Mouse (Mus musculus): ENCODE results near the gene G0s2.

The G0s2 gene

DNA sequence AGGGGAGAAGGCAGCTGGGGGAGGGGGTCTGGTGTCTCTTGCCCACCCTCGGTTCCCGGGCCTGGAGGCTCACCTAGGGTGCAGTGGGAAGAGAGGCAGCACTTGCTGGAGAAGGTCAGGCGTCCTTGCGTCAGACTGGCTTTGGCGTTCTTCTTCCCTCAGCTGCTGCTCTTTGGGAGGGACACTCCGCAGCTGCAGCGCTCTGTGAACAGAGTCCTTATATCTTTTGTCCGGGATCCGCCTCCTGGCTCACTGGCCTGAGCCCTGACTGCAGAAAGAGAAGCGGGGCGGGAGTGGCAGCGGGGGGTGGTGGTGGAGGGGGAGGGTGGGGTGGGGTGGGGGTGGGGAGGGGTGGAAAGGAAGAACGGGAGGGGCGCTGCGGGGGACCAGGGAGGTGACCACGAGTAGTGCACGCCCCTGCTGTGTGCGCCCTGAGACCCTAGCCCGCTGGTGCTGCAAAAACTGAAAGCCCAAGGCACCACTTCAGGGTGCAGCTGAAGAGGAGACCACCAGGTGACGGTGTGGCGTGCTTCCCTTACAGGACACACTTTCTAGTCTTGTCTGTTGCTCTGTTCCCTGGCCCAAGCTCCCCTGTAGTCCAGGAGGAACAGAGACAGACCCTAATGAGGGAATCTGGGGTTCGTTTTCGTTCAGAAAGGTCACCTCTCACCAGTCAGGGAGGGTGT, at the start of gene G0s2:
G0s2 (minus strand) TSS at position 302 of the 686 bp plus-strand sequence.
- peak; percentile 68 for DNase-seq (ENCODE audit: low read depth, low spot score)

DNA sequence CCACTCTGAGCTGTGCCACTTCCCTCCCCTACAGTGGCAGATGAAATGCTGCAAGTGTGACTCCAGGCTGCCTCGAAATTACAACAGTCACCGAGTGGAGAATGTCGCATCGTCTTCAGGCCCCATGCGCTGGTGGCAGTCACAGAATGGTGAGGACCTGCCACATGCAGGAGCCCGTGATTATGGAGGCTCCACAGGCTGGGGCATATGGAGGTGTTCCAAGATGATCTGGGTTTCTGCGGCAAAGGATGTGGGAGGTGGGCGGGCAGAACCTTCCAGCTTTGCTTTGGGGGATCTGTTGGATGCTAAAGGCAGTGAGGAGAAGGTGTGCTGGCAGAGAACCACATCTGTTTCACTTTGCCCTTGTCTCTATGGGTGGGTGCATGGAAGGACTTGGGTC, 47.4 kb upstream of the G0s2 start:
- no peak for DNase-seq (ENCODE audit: low read depth, low spot score)

DNA sequence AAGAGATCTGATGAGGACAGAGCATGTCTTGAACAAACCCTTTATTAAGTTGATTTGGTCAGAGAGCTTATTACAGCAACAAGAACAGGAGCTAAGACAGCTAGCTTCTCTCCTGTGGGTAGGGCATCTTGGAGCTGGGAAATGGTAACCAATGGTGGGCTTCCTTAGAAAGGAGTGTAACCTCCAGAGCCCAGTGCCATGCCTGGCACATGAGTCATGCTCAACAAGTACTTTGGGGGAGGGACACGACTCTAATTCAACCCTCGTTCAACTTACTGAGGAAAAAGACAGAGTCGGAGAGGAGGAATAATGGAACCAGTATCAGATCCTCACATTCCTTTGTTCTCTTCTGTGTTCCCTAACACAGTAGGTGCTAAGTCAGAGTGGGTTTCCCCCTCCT, 46.7 kb upstream of the G0s2 start:
- DNase-seq (ENCODE audit: low read depth, low spot score), result no peak

DNA sequence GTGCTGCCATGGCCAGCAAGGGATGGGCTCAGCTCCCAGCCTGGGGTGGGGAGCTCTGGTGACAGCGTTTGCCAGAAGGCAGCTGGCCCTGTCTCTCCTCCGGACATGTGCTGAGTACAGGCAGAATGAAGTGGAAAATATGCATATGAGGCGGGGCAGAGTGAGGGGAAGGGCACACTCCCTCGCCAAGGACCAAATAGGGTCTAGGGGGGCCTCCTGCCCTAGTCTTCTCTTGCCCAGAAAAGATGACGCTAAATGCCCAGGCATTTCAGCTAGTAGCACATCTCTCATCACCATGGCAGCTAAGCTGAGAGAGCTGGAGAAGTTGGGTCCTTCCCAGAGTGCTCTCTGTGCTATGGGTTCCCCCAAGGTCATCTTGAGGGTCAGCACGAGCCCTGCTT, 44.1 kb upstream of the G0s2 start:
- DNase-seq (ENCODE audit: low read depth, low spot score), result no peak

DNA sequence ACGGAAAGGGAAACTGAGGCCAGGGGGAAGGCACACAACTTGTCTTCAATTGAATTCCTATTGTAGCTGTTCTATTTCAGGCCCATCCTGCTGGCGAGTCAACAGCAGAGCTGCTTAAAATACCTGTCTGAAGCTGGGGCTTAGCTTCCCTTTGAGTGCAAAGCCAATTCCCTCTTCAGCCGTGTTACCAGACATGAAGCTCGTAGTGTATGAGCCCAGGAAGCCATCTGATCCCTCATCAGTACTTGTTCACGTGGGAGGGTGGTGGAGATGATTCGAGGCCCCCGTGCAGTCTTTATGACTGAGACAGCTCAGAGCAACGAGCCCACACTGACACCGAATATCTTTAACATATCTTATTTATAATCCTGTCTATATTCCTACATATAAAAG, 43.3 kb upstream of the G0s2 start:
- no peak for DNase-seq (ENCODE audit: low read depth, low spot score)

DNA sequence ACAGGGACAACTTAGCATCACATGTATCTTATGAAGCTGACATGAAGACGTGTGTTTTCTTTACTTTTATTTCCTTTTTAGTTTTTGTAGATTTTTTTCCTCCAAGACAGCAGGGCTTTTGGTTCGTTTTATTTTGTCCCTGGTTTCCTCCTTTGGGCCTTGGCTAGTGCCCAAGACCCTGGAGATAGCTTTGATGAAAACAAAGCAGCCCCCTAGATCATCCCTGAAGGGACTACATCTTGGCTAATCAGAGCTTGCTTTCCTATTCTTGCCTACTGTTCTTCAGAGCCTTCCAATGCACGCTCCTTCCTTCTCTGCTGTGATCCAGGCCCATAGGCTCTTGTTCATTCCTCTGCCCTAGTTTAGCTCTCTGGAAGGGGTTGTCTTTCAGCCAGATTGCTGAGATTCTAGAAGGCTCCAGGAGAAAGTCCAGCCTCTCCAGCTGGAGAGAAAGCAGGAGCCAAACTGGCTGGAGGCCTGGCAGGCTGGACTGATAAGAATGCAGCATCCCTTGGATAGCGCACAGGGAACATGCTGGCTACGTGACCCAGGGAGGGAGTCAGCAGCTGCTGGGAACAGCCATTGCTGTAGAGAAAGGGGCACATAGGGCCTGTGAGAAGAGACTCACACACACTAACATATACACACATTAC, 42.8 kb upstream of the G0s2 start:
- no peak for DNase-seq (ENCODE audit: low read depth, low spot score)

DNA sequence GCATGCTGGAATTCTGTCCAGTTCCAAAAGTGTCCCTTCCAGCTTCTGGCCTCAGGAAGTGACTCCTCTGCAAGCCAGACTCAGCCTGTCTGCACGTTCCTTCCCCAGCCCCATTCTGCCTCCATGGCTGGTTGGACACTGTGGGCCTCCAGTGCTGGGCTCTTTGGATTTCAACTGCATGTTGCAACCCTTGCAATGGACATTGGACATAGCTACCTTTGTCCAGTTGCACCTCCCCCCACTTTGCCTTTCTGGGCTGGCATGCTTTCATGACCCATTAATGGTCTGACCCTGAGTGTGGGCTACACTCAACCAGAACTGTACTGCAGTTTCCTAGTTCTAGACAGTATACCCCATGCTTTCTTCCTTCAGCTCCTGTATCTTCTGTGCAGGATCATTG, 38.6 kb upstream of the G0s2 start:
- DNase-seq (ENCODE audit: low read depth, low spot score), result no peak

DNA sequence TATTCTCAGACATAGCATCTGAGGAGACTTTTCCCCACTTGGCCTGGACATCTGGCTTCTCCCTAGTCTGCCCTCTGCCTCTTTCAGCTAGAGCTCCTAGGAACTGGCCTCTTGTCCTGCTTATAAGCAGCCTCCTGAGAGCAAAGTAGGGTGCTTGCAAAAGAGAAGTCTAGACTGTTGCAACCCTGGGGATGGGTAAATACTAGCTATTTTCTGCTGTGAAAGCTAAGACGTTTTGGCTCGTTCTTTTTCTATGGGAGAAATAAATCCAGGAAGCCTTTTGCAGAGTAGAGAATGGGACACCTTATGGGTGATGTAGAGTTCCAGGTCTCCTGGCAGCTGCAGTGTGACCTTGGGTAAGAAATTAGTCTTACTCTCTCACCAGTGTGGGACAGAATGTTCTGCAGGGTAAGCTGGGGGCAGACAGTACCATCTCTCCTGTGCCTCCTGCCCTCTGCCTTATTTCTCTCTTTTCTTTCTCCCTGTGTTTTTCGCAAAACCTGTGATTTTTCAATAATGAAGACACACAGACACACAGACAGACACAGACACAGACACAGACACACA, 37.6 kb upstream of the G0s2 start:
- no peak for DNase-seq (ENCODE audit: low read depth, low spot score)

DNA sequence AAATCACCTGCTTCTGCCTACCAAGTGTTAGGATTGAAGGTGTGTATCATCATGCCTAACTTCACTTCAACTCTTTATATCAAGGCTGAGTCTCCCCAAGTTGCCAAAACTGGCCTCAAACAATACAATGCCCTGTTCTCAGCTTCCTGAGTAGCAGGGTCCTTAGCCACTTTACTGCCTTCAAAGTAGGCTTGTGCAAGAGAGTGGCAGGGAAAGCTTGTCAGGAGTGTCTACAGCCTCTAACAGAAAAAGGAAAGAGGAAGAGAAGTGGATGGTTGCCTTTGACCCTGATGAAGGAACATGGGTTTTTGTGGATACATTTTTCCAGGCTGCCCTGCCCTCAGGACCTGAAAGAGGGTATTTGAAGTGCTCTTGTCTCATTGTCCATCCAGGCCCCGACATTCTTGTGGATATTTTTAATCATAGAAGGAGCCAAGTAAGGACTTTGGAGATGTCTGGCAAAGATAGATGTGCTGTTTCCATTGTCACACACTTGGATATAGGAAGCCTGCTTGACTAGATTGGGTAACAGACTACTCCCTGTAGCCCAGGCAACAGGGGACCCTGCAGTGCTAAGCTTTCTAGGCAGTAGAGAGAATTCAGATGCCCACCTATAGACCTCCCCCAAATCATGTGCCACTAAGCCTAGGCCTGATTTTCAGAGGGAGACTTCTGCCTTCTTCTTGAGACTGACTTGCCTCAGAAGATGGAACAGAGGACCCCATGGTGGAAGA, 36.9 kb upstream of the G0s2 start:
- DNase-seq (ENCODE audit: low read depth, low spot score), result no peak

DNA sequence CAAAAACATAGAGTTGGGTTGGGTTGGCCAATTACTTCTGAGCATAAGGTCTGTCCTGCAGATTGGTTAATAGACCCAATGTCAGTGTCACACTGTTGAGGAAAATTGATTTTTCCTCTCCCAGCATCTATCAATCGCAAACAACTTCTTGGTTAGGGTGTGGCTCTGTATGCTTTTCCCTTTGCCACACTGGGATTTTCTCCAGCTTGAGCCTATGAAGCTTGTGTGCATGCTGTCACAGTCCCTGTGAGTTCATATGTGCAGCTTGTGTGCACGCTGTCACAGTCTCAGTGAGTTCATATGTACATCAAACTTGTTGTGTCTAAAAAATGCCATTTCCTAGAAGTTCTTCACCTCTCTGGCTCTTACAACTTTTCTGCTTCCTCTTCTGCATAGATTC, 33.8 kb upstream of the G0s2 start:
- DNase-seq (ENCODE audit: low read depth, low spot score), result no peak

DNA sequence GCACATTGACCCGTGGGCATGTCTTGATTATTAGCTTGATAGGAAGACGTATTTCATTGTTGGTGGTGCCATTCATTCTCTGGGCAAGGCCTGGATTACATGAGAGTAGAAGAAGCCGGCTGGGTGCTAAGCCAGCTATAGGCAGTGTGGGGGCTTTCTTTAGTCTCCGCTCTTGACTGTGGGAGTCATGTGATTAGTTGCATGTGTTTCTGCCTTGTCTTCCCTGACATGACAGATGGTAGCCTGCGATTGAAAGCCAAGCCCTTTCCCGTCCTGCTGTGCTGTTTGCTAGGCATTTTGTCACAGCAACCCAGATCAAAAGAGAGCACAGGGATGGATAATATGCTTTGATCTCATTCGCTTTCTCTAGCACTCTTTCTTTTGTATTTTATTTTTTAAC, 32.4 kb upstream of the G0s2 start:
- no peak for DNase-seq (ENCODE audit: low read depth, low spot score)

DNA sequence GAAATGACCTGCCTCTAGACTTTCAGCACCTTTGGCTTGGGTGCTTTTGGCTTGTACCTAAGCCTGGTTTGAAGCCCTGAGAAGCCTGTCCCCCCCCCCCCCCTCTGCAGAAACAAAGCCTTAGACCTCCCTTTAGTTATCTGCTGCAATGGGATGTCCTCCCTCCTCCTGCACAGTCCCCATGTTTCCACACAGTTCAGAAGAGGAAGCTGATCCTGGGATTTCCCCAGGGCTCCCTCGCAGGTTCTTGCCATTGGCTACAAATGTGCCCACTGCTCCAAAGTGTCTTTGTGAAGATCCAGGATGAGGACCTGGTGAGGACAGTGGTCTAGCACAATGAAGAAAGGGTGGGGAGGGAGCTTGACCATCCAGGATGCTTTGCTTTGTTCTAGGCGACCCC, 30.1 kb upstream of the G0s2 start:
- DNase-seq (ENCODE audit: low read depth, low spot score), result no peak

DNA sequence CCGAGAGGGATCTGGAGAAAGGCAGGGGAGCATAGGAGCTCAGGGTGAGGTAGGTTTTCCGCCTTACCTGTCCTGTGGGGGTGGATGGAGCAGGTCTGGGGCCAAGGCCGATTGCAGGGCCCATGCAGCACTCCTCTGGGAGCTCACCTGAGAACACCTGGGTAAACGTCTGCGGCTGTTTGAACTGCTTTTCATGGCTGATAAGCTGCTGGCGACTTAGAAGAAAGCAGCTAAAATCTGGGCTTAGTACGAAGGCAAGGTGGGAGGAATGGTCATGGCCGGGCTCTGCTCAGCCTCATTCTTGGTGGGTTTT, 29.0 kb upstream of the G0s2 start:
- DNase-seq (ENCODE audit: low read depth, low spot score), result no peak

DNA sequence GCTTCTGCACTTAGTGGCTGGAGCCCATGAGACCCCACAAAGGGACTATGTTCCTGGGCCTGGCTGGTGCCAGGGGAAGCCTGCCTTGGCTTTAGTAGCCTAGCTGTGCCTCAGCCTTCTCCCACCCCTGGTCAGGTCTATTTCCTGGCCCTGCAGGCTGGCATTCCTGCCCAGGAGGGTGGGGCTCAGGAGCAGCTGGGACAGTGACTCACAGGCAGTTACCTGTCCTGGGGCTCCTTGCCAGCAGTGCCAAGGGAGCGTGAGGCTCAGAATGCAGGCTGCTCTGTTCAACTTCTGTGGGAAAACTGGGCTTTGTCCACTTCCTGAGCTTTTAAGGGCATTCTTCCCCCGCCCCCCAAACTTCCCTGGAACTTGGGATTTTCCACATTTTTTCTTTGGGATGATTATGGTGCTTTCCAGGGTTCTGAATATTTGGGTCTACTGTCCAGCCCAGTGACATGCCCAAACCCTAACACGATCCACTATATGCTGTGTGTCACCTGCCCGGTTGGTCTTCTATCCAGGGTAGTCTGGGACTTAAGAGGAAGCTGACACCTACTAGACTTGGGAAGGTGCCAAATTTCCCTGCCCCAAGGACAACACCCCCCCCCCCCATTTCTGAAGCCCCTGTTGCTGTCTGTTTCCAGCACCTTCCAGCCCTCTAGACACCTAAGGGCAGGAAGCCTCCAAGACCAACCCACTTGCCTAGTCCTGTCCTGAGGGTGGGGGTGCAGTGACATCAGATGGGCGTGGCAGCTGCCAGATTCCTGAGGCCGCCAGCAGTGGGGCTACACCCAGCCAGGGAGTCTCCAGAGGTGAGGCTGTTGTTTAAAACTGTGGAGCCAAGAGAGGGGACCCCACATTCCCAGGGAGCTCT, 28.4 kb upstream of the G0s2 start:
- DNase-seq (ENCODE audit: low read depth, low spot score), result no peak

DNA sequence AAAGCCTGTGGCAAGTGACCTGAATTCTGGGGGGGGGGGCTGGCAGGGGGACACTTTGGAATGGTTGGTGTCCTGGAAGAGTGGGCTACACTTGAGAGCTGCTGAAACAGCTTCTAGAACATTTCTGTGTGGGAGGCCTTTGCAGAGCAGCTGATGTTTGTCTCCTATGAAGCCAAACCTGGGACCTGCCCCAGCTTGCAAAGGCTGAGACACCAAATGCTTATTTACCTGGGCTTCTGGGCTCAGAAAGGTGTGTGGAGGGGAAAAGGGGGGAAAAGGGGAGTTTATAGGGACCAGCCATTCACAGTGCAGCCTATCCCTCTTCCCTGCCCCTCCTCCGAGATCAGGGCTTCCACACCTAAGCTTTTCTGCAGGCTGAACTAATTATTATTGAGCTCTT, 27.0 kb upstream of the G0s2 start:
- DNase-seq (ENCODE audit: low read depth, low spot score), result no peak

DNA sequence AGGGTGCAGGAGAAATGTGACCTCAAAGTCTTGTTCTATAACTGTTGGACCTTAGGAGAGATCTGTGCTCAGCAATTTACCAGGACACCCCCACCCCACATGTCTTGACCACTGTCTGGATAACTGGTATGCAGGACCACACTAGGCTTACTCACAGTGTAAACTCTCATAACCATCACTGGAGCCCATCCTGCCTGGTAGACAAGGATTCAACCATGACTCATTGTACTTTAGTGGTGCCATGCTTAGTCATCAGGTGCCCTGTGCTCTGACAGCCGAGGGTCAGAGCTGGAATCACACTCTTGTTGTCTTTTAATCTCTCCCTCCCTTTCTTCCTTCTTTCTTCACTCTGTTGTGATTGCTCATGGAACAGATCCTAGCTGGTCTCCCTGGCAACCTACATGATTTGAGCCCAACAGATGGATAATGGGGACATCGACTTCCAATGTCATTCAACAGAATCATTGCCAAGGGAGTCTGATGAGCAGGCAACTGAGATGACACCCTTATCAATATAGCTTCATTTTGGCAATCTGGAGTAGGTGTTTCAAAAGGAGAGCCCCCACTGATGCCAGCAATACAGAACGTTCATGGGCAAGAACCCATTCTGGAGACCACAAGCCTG, 25.2 kb upstream of the G0s2 start:
- DNase-seq (ENCODE audit: low read depth, low spot score), result no peak

DNA sequence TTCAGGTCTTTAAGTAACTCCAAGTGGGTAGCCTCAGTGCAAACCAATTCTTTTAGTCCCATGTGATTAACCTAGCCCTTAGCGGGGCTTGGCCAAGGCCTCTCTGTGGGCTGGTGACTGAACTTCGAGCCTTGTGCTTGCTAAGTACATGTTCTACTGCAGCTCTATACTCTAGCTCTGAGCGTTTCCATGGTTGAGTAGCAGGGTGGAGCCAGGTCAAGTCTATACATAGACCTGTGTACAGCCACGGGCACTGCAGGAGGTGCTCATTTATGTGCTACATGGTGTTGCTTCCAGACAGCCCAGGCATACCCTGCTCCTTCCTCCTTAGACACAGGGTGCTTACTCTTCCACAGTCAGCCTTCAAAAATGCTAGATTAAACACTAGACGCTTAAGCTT, 22.9 kb upstream of the G0s2 start:
- DNase-seq (ENCODE audit: low read depth, low spot score), result no peak

DNA sequence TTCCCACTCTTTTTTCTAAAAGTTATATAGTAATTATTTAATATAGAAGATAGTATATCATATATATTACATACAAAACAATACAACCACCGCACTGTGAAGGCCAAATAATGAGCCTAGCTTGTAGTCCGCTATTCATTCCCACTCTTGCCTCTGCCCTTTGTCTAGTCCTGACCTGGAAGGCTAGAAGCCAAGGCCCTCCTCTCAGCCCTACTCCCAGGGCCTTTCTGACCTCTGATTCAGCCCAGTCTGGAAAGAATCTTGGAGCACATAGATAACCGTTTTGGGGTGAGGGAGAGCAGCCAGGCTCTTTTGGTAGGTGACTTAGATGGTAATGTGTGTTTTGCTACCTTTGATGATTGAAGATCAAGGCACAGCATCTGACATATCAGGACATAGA, 20.9 kb upstream of the G0s2 start:
- DNase-seq (ENCODE audit: low read depth, low spot score), result no peak

DNA sequence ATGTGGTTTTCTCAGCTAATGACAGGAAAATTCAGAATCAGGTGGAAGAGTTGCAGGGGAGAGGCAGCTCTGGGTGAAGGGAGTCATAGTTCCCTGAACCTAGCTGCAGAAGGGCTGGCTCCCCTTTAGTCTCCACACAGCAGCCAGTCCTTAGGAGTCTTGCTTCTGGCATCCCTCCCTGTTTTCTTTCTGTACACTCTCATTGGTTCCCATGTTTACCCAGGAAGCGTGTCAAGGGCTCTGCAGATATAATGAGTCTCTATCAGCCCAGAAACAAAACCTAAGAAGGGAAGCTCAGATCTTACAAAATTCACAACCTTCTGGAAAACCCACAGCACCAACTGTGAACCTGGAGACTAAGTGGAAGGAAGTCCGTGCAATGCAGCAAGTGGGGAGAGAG, 20.0 kb upstream of the G0s2 start:
- no peak for DNase-seq (ENCODE audit: low read depth, low spot score)

DNA sequence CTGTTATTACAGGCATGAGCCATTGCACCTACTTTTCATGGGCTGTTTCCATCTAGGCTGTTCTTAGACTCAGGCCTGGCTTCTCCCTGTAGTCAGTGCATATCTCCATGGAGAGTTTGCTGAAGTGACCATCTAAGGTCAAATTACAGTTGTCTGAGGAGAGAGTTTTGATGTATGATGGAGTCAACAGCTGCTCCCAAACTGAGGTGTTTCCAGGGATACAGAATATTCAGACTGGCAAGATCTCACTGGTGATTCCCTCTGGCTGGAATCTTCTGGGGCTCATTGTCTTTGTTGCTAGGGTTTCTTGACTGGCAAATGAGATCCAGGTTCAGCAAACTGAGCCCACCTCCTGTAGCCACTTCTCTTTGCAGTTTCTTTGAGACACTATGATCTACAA, 17.7 kb upstream of the G0s2 start:
- DNase-seq (ENCODE audit: low read depth, low spot score), result no peak

DNA sequence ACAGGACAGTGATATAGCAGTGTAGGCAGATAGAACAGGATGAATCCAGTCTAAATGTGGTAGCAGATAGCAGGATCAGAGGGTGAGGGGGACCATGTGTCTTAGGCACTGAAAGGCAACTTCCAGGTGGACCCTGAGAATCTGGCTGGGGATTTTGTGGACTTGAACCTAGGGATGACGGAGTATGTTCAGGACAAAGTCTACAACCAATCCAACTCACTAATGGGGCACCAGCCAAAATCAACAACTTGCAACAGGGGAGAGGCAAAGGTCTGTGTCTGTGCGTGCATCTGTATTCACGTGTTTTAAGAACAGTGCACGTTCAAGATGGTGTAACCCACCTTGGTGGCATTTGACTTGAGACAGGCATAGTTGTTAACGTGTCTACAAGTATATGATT, 16.9 kb upstream of the G0s2 start:
- DNase-seq (ENCODE audit: low read depth, low spot score), result no peak

DNA sequence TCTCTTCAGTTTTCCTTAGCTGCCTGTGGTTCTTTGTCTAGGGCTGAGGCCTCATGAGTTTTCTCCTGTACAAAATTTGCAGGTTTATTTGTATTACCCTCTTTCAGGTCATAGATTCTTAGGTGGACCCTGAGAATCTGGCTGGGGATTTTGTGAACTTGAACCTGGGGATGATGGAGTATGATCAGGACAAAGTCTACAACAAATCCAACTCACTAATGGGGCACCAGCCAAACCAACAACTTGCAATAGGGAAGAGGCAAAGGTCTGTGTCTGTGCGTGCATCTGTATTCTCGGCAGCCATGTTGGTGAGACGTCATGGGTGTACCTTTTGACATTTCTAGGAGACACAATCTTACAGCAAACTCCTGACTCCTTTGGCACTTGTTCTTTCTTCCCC, 16.1 kb upstream of the G0s2 start:
- DNase-seq (ENCODE audit: low read depth, low spot score), result no peak
